Mouse (Mus musculus): ENCODE results near the gene Arhgap29.

Gene Arhgap29

GRCm38 (mm10) chr3:121945957-121946356, 6.4 kb upstream of the Arhgap29 start:
- no peak for DNase-seq

DNA sequence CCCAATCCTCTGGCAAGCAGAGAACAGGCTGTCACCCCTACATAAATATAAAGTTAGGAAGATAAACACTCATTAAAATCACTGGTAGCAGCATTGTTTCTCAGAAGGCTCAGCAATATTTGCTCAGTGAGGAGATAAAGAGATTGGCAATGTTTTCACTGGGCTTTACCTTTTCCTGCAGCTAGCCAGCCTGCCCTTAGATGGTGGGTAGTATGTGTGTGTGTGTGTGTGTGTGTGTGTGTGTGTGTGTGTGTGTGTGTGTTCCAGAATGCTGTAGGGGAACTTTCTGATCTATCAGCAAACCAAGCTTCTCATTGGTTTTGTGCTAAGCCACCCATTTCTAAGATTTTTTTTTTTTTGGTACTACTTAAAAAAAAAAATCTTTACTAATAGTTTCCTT, 5.6 kb upstream of the Arhgap29 start:
- no peak for DNase-seq

DNA sequence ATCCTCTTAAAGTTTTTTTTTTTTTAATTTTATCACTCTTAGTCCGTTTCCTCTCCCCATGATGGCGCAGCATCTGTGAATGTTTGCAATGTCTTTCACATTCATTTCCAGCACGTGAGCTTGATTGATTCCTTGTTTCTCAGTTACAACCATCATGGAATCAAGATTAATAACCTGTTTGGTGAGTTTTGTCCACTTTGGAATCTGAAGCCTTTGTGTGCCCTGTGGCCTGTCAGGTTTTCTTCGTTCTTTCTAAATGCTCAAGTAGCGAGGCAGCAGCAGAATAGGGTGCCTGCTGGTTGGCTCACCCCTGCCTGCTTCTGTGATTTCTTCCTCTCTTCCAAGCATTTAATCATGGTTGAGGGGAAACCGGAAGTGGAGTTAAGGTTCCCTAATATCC, 2.2 kb upstream of the Arhgap29 start:
- DNase-seq: no peak

GRCm38 (mm10) chr3:121951116-121951515, 1.2 kb upstream of the Arhgap29 start:
- no peak for DNase-seq

DNA sequence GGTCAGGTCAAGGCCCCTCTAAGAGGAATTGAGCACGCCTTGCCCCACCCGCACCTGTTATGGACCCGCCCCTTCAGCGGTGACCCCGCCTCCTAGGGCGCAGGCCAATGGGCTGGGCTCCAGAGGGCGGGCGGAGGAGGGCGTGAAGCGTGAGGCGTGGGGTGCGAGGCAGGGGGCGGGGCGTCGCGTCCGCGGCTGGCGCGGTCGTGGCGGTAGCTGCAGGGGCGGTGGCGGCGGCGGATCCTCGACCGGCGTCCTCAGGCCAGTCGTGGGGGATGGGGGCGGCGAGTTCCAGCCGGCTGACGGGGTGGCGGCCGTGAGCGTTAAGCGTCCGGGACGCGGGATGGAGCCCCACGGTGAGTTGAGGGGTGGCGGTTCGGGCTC, 700 bp downstream of the Arhgap29 start:
- peak; percentile 72 for DNase-seq

GRCm38 (mm10) chr3:121953433-121954161, 1.3 kb downstream of the Arhgap29 start:
- DNase-seq: no peak

DNA sequence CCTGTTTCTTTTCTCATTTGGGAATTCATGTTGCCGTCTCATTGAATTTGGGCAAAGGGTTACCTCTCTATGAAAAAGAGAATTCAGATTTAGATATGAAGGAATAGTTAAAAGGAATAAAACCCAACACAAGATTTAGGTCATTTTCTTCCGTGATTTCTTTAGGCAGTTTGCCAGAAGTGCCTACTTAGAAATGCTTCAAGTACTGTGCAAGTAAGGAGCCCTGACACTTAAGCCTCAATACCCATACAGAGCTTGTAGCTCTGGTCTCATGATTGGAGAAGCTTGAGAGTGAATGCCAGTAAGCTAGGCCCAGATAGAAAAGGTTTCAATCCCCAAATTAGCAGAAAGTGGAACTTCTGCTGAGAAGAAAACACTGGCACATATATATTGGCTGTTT, 2.1 kb downstream of the Arhgap29 start:
- no peak for DNase-seq

DNA sequence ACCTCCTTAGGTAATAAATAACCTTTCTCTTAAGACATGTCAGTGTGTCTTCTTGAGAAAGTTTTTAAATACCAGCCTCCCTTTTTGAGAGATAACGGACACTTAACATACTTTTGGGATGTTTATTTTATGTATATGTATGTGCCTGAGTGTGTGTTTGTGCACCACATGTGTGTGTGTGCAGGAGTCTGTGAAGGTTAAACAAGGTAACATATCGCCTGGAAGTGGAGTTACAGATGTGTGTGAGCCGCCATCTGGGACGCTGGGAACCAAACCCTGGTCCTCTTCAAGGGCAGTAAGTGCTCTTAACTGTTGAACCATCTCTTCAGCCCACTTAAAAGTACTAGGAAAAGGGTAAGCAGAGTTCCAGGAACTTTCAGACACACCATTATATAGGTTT, 3.2 kb downstream of the Arhgap29 start:
- DNase-seq: no peak

GRCm38 (mm10) chr3:121956789-121957188, 4.4 kb downstream of the Arhgap29 start:
- DNase-seq: no peak

DNA sequence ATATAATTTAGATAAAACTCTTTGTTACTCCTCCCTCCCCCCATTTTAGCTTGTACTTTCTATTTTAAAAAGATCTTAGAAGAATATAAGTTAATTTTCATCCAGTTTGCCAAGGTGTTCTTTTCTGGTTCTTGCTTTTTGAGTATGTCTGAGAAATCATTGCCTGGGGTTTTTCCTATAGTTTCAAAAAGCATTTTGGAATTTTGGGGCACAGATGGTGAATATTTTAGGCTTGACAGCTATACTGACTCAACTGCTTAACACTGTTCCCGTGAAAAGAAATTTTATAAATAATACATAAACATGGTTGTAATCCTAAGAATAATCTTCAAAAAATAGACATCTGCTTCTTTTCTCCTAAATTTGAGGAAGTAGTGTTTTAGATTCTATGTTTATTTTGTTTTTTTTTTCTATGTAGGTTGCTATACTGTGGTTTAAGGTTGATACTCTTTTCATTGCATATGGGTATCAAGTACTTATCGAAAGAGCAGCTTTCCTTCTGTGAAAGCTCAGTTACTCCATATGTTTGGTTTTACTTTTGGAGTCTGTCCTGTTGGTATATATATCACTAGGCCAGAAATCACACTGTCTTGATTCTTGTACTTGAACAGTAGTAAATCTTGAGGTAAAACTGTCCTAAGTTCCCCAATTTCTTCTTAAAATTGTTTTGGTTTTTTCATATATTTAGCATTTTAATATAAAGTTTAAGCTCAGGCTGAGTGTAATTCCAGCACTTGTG, 5.4 kb downstream of the Arhgap29 start:
- DNase-seq: no peak

- no peak for DNase-seq
Observed at GRCm38 (mm10) chr3:121964173-121964572, 11.8 kb downstream of the Arhgap29 start.

DNA sequence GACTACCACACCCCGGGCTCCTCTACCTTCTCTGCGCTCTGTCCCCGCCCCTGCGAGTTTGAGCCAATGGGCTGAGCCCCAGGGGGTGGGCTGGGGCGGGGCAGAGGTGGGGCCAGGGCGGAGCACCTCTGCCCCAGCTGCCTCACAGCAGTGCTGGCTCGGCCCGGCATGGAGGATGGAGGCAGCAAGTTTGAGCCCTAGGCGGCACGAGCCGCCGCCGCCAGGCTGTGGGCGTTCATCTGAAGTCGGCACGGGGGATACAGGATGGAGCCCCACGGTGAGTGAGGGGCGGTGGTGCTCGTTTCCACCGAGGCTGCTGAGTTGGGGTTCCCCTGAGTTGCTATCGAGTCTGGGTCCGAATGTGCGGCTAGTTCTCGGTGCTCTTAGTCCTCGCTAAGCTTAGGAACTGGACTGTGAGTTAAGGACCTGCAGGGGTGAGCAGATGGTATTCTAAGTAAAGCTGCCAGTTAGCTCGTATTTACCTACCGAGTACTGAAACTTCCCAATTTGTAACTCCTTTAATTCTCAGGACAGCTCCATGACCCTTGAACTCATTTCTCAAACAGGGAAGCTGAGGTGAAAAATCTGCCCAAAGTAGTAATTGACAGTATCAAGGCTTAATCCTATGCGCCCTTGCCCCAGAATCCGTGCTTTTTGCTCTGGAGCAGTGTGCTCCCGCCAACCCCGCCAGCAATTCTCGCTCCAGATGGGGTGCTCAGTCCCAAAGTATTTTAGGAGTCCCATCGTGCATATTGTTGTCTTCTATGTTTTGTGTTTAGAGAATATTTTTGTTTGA, 15.5 kb downstream of the Arhgap29 start:
- peak; percentile 70 for DNase-seq

- DNase-seq: peak; percentile 23
Observed at GRCm38 (mm10) chr3:121968621-121969020, 16.3 kb downstream of the Arhgap29 start.

- DNase-seq: no peak
Observed at GRCm38 (mm10) chr3:121969451-121969850, 17.1 kb downstream of the Arhgap29 start.

- DNase-seq: no peak
Observed at GRCm38 (mm10) chr3:121973761-121974160, 21.4 kb downstream of the Arhgap29 start.

DNA sequence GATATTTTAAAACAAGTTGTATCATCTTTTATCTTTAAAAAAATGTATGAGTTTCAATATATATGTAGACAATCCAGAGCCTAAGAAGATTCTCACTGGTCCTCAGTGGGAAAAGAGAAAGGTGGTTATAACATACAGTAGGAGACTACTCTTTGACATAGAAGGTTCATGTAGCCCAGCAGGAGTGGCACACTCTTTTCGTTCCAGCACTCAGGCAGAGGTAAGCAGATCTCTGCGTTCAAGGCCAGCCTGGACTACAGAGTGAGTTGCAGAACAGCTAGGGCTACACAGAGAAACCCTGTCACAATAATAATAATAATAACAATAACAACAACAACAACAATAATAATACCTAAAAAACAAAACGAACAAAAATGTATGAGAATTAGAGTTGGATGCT, 23.0 kb downstream of the Arhgap29 start:
- DNase-seq: no peak

DNA sequence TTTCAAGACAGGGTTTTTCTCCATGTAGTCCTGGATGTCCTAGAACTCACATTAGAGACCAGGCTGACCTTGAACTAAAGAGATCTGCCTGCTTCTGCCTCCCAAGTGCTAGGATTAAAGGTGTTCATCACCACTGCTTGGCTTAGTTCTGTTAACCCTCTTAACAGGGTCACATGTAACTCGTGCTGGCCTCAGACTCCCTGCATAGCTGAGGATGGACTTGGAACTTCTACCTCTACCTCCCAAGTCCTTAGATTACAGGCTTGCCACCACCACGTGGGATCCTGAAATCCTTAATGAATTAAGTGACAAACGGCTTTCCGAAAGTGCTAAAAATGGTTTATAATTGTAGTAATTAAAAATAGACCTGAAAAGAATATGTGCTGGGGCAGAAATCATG, 29.0 kb downstream of the Arhgap29 start:
- DNase-seq: no peak

DNA sequence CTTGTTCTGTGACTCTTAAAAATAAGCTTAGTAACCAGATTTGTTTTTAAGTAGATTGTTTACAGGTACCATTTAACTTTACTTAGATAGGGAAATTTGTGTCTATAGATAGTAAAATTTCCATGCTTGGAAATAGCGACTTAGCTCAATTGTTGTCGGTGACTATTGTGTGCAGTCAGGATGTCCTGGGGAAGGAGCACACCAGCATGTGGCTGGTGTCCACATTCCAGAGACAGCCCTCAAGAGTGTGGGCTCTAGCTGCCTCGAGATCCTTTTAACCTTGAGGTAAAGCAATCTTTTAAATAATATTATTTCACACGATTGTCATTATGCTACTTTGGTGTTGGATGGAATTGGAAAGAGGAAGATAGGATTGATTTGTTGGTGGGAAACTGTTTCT, 30.1 kb downstream of the Arhgap29 start:
- no peak for DNase-seq

DNA sequence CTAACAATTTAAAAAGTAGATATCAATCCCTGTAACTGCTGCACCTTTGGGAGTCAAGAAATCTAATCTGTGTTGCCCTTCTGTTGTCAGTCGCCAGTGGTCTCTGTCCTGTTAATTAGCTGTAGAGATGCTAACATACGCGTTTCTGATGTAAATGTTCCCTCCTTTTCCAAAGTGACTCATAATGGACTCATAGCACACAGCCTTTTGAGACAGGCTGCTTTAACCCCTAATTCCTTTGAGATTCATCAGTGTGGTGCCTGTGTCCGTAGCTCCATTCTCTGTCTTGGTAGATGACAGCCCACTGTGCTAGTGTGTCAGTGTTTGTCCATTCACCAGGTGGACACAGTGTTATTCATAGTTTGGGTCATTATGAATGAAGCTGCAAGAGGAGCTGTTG, 42.8 kb downstream of the Arhgap29 start:
- DNase-seq: no peak

DNA sequence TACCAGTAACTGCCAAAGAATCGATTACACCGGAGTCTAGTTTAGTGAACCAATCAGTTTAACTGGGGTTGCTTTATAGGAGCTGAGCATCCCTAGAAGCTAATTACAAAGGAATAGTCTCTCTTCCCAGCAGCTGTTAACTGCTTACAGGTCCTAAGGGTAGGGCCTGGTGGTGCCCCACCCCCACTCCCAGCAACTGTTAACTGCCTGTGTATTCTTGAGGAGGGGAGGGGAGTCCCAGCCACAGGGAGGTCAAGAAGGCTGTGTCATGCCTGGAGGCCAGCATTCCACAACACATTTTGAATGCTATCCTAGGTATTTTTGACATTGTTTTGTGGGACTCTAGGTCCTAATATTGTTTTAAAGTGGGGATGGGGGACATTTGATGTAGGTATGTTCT, 47.6 kb downstream of the Arhgap29 start:
- no peak for DNase-seq

GRCm38 (mm10) chr3:122001568-122001967, 49.2 kb downstream of the Arhgap29 start:
- DNase-seq: no peak

- no peak for DNase-seq
Observed at GRCm38 (mm10) chr3:122009818-122010217, 57.5 kb downstream of the Arhgap29 start.

GRCm38 (mm10) chr3:122010292-122010691, 58.0 kb downstream of the Arhgap29 start:
- DNase-seq: no peak

GRCm38 (mm10) chr3:122012464-122012863, 60.1 kb downstream of the Arhgap29 start:
- no peak for DNase-seq
